Mouse (Mus musculus) urinary bladder, postnatal 14 days (tissue): ENCODE data around the gene Dnah1.

ENCODE experiments used
- DNase-seq: peaks from one replicate; pipeline ENCODE4 v3.0.0; 2021; ENCODE audit warnings: low spot score

The Dnah1 gene

GRCm38 (mm10) chr14:31233996-31234591, 89.6 kb downstream of the Dnah1 start:
- DNase-seq, result peak; percentile 86

GRCm38 (mm10) chr14:31233070-31233995, 90.4 kb downstream of the Dnah1 start:
- DNase-seq, result no peak

GRCm38 (mm10) chr14:31232404-31233069, 91.2 kb downstream of the Dnah1 start:
- DNase-seq, result no peak

- DNase-seq, result no peak
Measured at GRCm38 (mm10) chr14:31230442-31230841, 93.3 kb downstream of the Dnah1 start.

GRCm38 (mm10) chr14:31228234-31228633, 95.5 kb downstream of the Dnah1 start:
- no peak for DNase-seq

- DNase-seq, result peak; percentile 57
Measured at GRCm38 (mm10) chr14:31226978-31227377, 96.7 kb downstream of the Dnah1 start.

- peak; percentile 69 for DNase-seq
Measured at GRCm38 (mm10) chr14:31217666-31218065, 106.0 kb downstream of the Dnah1 start, which contains the start of gene Sema3g. Gene Sema3g, plus strand, starts transcription at chr14:31217860.

- no peak for DNase-seq
Measured at GRCm38 (mm10) chr14:31216846-31217245, 106.8 kb downstream of the Dnah1 start, which contains the start of gene Nisch. Gene Nisch, minus strand, starts transcription at chr14:31216946.

GRCm38 (mm10) chr14:31215157-31216002, 108.3 kb downstream of the Dnah1 start:
- peak; percentile 66 for DNase-seq

- no peak for DNase-seq
Measured at GRCm38 (mm10) chr14:31214684-31215083, 109.0 kb downstream of the Dnah1 start.

- no peak for DNase-seq
Measured at GRCm38 (mm10) chr14:31213868-31214267, 109.8 kb downstream of the Dnah1 start.

- DNase-seq, result no peak
Measured at GRCm38 (mm10) chr14:31212499-31212898, 111.2 kb downstream of the Dnah1 start.

GRCm38 (mm10) chr14:31211854-31212253, 111.8 kb downstream of the Dnah1 start:
- DNase-seq, result no peak
